Mouse (Mus musculus): ENCODE results near the gene Chsy1. TPM values are rescaled to one million over a fixed set of nuclear protein-coding genes. Genes with fewer than 3 reads are reported as not detected.

Chsy1 gene
- 1.7 TPM for polyA plus RNA-seq (2017; shearing (Covaris generic))

GRCm38 (mm10) chr7:66108961-66109854, at the start of gene Chsy1:
Gene Chsy1 (plus strand): TSS chr7:66109515.

GRCm38 (mm10) chr7:66079364-66080230, 29.7 kb upstream of the Chsy1 start, which contains the start of gene Selenos:
Gene Selenos (plus strand): TSS chr7:66079649.

Other genes with a start within 250 kb of the Chsy1 start
- gene Pcsk6, start 247.8 kb upstream of the Chsy1 start, polyA plus RNA-seq (2017; shearing (Covaris generic)) = not detected
- not detected for gene Gm45213, start 65.9 kb upstream of the Chsy1 start, polyA plus RNA-seq (2017; shearing (Covaris generic))
- 127 TPM for gene Snrpa1, start 50.5 kb upstream of the Chsy1 start, polyA plus RNA-seq (2017; shearing (Covaris generic))
- gene Selenos, start 29.9 kb upstream of the Chsy1 start, polyA plus RNA-seq (2017; shearing (Covaris generic)) = 146 TPM